Mouse (Mus musculus): ENCODE measurements around the gene Sccpdh. TPM values are rescaled to one million over a fixed set of nuclear protein-coding genes. Genes with fewer than 3 reads are reported as not detected.
"Not testable (repeated sequence)": the region's sequence is repeated elsewhere in the genome, so short reads cannot be mapped to it uniquely, and the experiment has no call there.

Gene Sccpdh
- polyA plus RNA-seq, 1 experiment from 2014 or later = 84.4 TPM

GRCm38 (mm10) chr1:179713367-179713766, 45.4 kb downstream of the Sccpdh start:
- DNase-seq (ENCODE audit: low spot score) = no peak
- Histone ChIP-seq H3K27me3 (ENCODE audit: insufficient read depth, poor library complexity, severe bottlenecking) (no peaks in the 10 kb centered on the region), H3K9me3 (no peaks in the 10 kb centered on the region), H3K27ac (no peak overlapping the region), H3K4me3 (no peak overlapping the region), H3K4me1 (no peaks in the 10 kb centered on the region), H3K36me3 (no peaks in the 10 kb centered on the region)
- WGBS = 81% methylated on average over 3 of the region's 3 CpGs

DNA sequence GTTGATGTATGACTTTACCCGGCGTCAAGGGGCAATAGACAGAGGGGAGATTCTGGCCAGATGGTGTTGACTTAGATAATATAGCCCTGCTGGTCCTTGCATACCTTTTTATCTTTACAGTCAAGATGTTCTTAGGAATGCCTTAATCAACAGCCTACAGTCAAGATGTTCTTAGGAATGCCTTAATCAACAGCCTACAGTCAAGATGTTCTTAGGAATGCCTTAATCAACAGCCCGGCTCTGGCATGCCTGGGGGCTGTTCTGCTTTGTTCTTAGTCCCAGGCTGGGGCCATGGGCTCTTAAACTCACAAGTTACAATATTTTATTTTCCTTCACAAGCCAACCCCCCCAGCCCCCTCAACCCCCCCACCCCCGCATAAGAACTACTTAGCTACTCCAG, 47.3 kb downstream of the Sccpdh start:
- not testable (repeated sequence) for DNase-seq (ENCODE audit: low spot score); H3K36me3 ChIP-seq; H3K4me1 ChIP-seq; H3K4me3 ChIP-seq; H3K27me3 ChIP-seq (ENCODE audit: insufficient read depth, poor library complexity, severe bottlenecking); H3K9me3 ChIP-seq; H3K27ac ChIP-seq
- 65% methylated on average over 4 of the region's 4 CpGs for WGBS

GRCm38 (mm10) chr1:179715786-179716185, 47.8 kb downstream of the Sccpdh start:
- Histone ChIP-seq H3K4me3 (no peak overlapping the region), H3K36me3 (no peaks in the 10 kb centered on the region), H3K4me1 (no peaks in the 10 kb centered on the region), H3K27ac (no peak overlapping the region), H3K9me3 (no peaks in the 10 kb centered on the region), H3K27me3 (ENCODE audit: insufficient read depth, poor library complexity, severe bottlenecking) (no peaks in the 10 kb centered on the region)
- 85% methylated on average over 4 of the region's 4 CpGs for whole genome bisulfite sequencing
- DNase-seq (ENCODE audit: low spot score) = no peak

DNA sequence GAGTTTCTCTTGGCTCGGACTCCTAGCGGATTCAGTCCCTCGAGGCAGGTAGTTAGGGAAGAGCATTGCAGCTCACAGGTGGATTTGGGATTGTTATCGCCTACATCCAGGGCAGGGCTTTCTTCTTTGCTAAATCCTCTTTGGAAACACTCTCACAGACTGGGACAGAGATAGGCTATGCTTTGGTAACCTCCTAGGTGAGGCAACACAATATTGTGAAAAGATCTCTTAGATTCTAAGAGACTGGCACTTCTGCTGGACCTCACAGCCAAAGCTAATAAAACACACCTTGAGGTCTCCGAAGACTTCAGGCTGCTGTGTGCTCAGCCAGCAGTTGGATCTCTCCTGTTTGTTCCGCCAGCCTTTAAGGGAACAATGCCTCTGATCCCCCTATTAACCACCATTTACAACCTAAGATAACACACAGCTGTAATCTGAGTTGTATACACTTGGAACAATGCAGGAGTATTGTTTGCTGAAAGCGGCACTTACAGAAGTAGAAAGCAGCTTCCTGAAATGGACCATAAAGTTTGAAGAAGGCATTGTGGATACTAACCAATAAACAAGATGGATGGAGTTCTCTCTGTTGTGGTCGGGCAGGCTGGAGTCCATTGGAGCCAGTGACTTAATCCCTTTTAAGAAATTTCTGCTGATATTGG, 54.9 kb downstream of the Sccpdh start:
- 74% methylated on average over 8 of the region's 8 CpGs for WGBS
- H3K9me3 ChIP-seq = no peaks in the 10 kb centered on the region
- H3K27ac ChIP-seq = no peak overlapping the region
- H3K36me3 ChIP-seq = no peaks in the 10 kb centered on the region
- H3K27me3 ChIP-seq (ENCODE audit: insufficient read depth, poor library complexity, severe bottlenecking) = no peaks in the 10 kb centered on the region
- DNase-seq (ENCODE audit: low spot score) = no peak
- 0 out of 2 replicates have a peak, but pooled peaks cover 3% of the 10 kb centered on the region for H3K4me1 ChIP-seq
- no peak overlapping the region for H3K4me3 ChIP-seq

- Histone ChIP-seq H3K4me1 (no peaks in the 10 kb centered on the region), H3K9me3 (no peaks in the 10 kb centered on the region), H3K27ac (no peak overlapping the region), H3K36me3 (no peaks in the 10 kb centered on the region), H3K27me3 (ENCODE audit: insufficient read depth, poor library complexity, severe bottlenecking) (no peaks in the 10 kb centered on the region), H3K4me3 (no peak overlapping the region)
- DNase-seq (ENCODE audit: low spot score) = no peak
- WGBS = 87% methylated on average over 10 of the region's 10 CpGs
Observed at GRCm38 (mm10) chr1:179728661-179729060, 60.7 kb downstream of the Sccpdh start.

DNA sequence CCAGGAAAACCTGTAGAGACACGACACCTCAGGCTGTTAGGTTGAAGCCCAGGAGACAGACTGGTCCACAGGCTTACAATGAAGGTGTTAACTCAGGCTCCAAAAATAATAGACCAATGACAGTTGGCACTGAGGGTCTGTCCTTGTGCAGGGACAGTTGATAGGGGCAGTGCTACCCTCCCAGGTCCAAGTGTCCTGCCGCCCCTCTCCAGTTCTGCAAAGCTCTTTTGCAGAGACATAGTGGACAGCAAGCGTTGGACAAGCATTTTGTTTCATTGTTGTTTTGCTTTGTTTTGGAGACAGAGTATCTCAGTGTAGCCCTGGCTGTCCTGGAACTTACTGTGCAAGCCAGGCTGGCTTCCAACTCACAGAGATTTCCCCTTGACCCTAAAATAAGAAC, 63.4 kb downstream of the Sccpdh start:
- Histone ChIP-seq H3K27me3 (ENCODE audit: insufficient read depth, poor library complexity, severe bottlenecking) (no peaks in the 10 kb centered on the region), H3K4me1 (no peaks in the 10 kb centered on the region), H3K9me3 (no peaks in the 10 kb centered on the region), H3K27ac (no peak overlapping the region), H3K4me3 (no peak overlapping the region), H3K36me3 (no peaks in the 10 kb centered on the region)
- no peak for DNase-seq (ENCODE audit: low spot score)
- 73% methylated on average over 3 of the region's 3 CpGs for WGBS

DNA sequence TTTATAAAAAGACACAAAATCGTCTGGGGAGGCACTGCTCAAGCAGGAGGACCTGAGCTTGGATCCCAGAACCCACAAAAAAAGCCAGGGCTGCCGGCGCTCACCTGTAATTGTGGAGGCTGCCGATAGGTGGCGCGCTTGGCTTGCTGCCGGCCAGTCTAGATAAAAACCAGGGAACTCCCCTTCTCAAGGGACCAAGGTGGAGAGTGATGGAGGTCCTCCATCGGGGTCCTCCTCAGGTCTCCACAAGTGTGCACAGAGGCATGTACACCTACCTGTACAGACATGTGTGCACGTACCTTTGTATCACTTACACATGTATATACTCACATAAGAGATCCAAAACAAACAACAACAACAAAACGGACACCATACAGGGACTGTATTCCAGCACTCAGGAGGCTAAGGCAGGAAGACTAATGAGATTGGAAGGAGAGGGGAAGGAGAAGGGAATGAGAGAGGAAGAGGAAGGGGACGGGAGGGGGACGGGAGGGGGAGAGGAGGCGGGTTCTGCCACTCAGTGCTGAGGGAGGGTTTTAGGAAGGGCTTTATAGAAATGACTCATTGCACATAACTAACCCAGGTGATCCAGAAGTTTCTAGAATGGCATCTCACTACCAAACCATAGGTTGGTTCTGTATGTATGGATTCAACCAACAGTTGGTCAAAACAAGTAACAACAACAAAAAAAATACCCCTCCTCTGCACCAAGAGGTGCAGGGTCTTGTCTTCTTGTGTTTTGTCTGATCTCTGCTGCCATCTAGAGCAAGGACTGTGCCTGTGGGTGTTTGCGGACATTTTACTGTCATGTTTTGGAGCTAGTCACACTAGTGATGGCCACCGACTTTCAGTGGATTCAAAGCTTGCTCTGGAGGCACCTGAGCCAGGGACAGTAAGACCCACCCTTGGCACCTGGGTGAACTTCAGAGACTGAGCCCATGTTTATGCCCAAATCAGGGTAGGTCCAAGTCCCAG, 66.8 kb downstream of the Sccpdh start:
- Histone ChIP-seq H3K4me1 (no peaks in the 10 kb centered on the region), H3K9me3 (no peaks in the 10 kb centered on the region), H3K4me3 (peak overlapping the region; percentile 36; the same call in 1 of the 2 replicates), H3K36me3 (no peaks in the 10 kb centered on the region), H3K27me3 (ENCODE audit: insufficient read depth, poor library complexity, severe bottlenecking) (no peaks in the 10 kb centered on the region), H3K27ac (no peak overlapping the region)
- no peak for DNase-seq (ENCODE audit: low spot score)
- 28% methylated on average over 15 of the region's 15 CpGs for WGBS

- Histone ChIP-seq H3K27ac (no peak overlapping the region), H3K4me3 (no peak overlapping the region), H3K27me3 (ENCODE audit: insufficient read depth, poor library complexity, severe bottlenecking) (no peaks in the 10 kb centered on the region), H3K36me3 (no peaks in the 10 kb centered on the region), H3K9me3 (no peaks in the 10 kb centered on the region), H3K4me1 (no peaks in the 10 kb centered on the region)
- peak; percentile 63 for DNase-seq (ENCODE audit: low spot score)
- 82% methylated on average over 3 of the region's 3 CpGs for WGBS
Observed at GRCm38 (mm10) chr1:179736483-179736882, 68.5 kb downstream of the Sccpdh start.

Other genes with a start within 250 kb of the Sccpdh start
- gene Smyd3, start 150.2 kb upstream of the Sccpdh start, polyA plus RNA-seq (2016; fragmentation: Nextera tagmentation; extraction: Ambion mirVana) = 11.4 and 16.1 TPM in 2 replicates
- gene Tfb2m, start 121.9 kb upstream of the Sccpdh start, polyA plus RNA-seq (2016; fragmentation: Nextera tagmentation; extraction: Ambion mirVana) = 22.4 and 24.7 TPM in 2 replicates
- 15.9 and 18.9 TPM in 2 replicates for gene Cnst, start 121.8 kb upstream of the Sccpdh start, polyA plus RNA-seq (2016; fragmentation: Nextera tagmentation; extraction: Ambion mirVana)
- 0.09 TPM in 1 of 2 replicates, not detected in the other for gene Kif28, start 77.1 kb downstream of the Sccpdh start, polyA plus RNA-seq (2016; fragmentation: Nextera tagmentation; extraction: Ambion mirVana)
- 0.18 and 0.25 TPM in 2 replicates for gene Gm10518, start 135.2 kb downstream of the Sccpdh start, polyA plus RNA-seq (2016; fragmentation: Nextera tagmentation; extraction: Ambion mirVana)
- gene Ahctf1, start 135.5 kb downstream of the Sccpdh start, polyA plus RNA-seq (2016; fragmentation: Nextera tagmentation; extraction: Ambion mirVana) = 21.6 and 30.2 TPM in 2 replicates